Mouse (Mus musculus) neural tube, embryonic 11.5 days (tissue): ENCODE measurements at regions not wholly inside any gene's neighbourhood (a gene's known extent, or its start where the extent isn't known, plus 50 kb on each side); places are given as distances from the start of the nearest gene placed in this dataset.

ENCODE experiments used
- ATAC-seq: fragments of 200-750 bp; cut with Nextera tagmentation; 2 replicates; pipeline ENCODE4 v1.8.0; 2017; ENCODE audit warnings: moderate number of reproducible peaks, mild to moderate bottlenecking, moderate TSS enrichment, moderate library complexity; ENCODE audit not compliant: insufficient read depth, low FRiP score, low TSS enrichment
- DNase-seq: peaks from one replicate; pipeline ENCODE4 v3.0.0-alpha.2; 2015; ENCODE audit warnings: low spot score
- H3K27ac ChIP-seq: fragments of 300-500 bp; sonication (generic); 2 replicates; pipeline ENCODE4 v1.5.1; 2014; ENCODE audit warnings: low read depth, mild to moderate bottlenecking, low read length
- H3K27me3 ChIP-seq: fragments of 300-500 bp; sonication (generic); 2 replicates; pipeline ENCODE4 v1.6.1; 2014; ENCODE audit warnings: mild to moderate bottlenecking, low read length, mixed read lengths; ENCODE audit not compliant: control insufficient read depth, insufficient read depth
- H3K36me3 ChIP-seq: fragments of 300-500 bp; sonication (generic); 2 replicates; pipeline ENCODE4 v1.6.1; 2014; ENCODE audit warnings: mild to moderate bottlenecking, low read length, moderate library complexity, mixed read lengths; ENCODE audit not compliant: control insufficient read depth, insufficient read depth
- H3K4me1 ChIP-seq: fragments of 300-500 bp; sonication (generic); 2 replicates; pipeline ENCODE4 v1.6.1; 2014; ENCODE audit warnings: low read length, mixed read lengths; ENCODE audit not compliant: control insufficient read depth, insufficient read depth
- H3K4me2 ChIP-seq: fragments of 300-500 bp; sonication (generic); 2 replicates; pipeline ENCODE4 v1.6.1; 2014; ENCODE audit warnings: low read depth, mild to moderate bottlenecking, moderate library complexity
- H3K4me3 ChIP-seq: fragments of 300-500 bp; sonication (generic); 2 replicates; pipeline ENCODE4 v1.5.1; 2014; ENCODE audit warnings: low read depth, low read length
- H3K9ac ChIP-seq: fragments of 300-500 bp; sonication (generic); 2 replicates; pipeline ENCODE4 v1.6.1; 2014; ENCODE audit warnings: mild to moderate bottlenecking, low read length
- H3K9me3 ChIP-seq: fragments of 300-500 bp; sonication (generic); 2 replicates; pipeline ENCODE4 v1.6.1; 2016; ENCODE audit warnings: low read length; ENCODE audit not compliant: control insufficient read depth
- WGBS: fragments of 180-500 bp; shearing (Covaris S2); extraction: QIAGEN DNeasy Blood & Tissue Kit; methylation state at CpG from one replicate; pipeline ENCODE4 v1.1.7; 2014; 5-methylcytosine and 5-hydroxymethylcytosine counted together

DNA sequence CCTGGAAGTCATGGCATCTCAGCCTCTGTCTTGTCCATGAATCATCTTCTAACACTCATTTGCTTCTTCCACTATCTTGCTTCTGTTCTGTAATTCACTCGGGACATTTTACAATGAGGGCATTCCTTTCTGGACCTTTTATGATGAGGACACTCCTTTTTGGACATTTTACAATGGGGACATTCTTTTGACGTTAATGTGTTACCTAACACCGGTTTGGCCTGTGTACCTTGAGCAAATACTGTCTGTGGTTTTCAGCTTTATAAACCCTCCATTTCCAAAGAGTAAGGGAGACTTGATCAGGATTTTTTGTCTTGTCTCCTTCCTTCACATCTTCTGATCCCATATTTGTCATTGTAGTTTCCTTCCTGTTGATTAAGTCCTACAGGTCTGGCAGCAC, 1262.3 kb upstream of the Cdh8 start:
- Histone ChIP-seq H3K27ac (no peak overlapping the region), H3K4me2 (no peak overlapping the region), H3K4me3 (no peak overlapping the region), H3K9me3 (no peaks in the 10 kb centered on the region), H3K27me3 (no peaks in the 10 kb centered on the region), H3K36me3 (no peaks in the 10 kb centered on the region), H3K9ac (no peak overlapping the region), H3K4me1 (no peaks in the 10 kb centered on the region)
- ATAC-seq: no peak
- no peak for DNase-seq
- WGBS: 73% methylated on average over 3 of the region's 3 CpGs
